Mouse (Mus musculus) liver, embryonic 13.5 days (tissue): ENCODE data around the gene Gsn. TPM values are rescaled to one million over a fixed set of nuclear protein-coding genes. Genes with fewer than 3 reads are reported as not detected.

ENCODE experiments used
- ATAC-seq: fragments of 200-750 bp; cut with Nextera tagmentation; 2 replicates; pipeline ENCODE4 v1.8.0; 2017; ENCODE audit warnings: low read depth, mild to moderate bottlenecking, moderate number of reproducible peaks, moderate library complexity
- DNase-seq: peaks from one replicate; pipeline ENCODE4 v3.0.0; 2022
- H3K27ac ChIP-seq: fragments of 300-500 bp; sonication (generic); 2 replicates; pipeline ENCODE4 v1.5.1; 2015; ENCODE audit warnings: moderate library complexity, mild to moderate bottlenecking, inconsistent platforms
- H3K27me3 ChIP-seq: fragments of 300-500 bp; sonication (generic); 2 replicates; pipeline ENCODE4 v1.6.1; 2015; ENCODE audit warnings: mild to moderate bottlenecking, inconsistent platforms
- H3K36me3 ChIP-seq: fragments of 300-500 bp; sonication (generic); 2 replicates; pipeline ENCODE4 v1.6.1; 2015; ENCODE audit warnings: mild to moderate bottlenecking, inconsistent platforms
- H3K4me1 ChIP-seq: fragments of 300-500 bp; sonication (generic); replicated peaks from 2 replicates; pipeline ENCODE4 v1.6.1; 2015; ENCODE audit warnings: inconsistent platforms
- H3K4me2 ChIP-seq: fragments of 300-500 bp; sonication (generic); 2 replicates; pipeline ENCODE4 v1.6.1; 2015; ENCODE audit warnings: inconsistent platforms, mild to moderate bottlenecking, moderate library complexity
- H3K4me3 ChIP-seq: fragments of 300-500 bp; sonication (generic); replicated peaks from 2 replicates; pipeline ENCODE4 v1.5.1; 2015; ENCODE audit warnings: mild to moderate bottlenecking, inconsistent platforms
- H3K9ac ChIP-seq: fragments of 300-500 bp; sonication (generic); 2 replicates; pipeline ENCODE4 v1.6.1; 2015; ENCODE audit warnings: mild to moderate bottlenecking, inconsistent platforms
- H3K9me3 ChIP-seq: fragments of 300-500 bp; sonication (generic); replicated peaks from 2 replicates; pipeline ENCODE4 v1.6.1; 2016; ENCODE audit warnings: inconsistent platforms
- WGBS: fragments of 180-500 bp; shearing (Covaris S2); methylation state at CpG from one replicate; pipeline ENCODE4 v1.1.7; 2015; ENCODE audit not compliant: insufficient replicate concordance; 5-methylcytosine and 5-hydroxymethylcytosine counted together
- polyA plus RNA-seq: library from polyadenylated mRNA; unstranded; fragments of >200 nt; fragmentation: Nextera tagmentation; extraction: Ambion mirVana; gene quantifications from 2 replicates; pipeline ENCODE4 v1.2.1, GENCODE M21; 2015

The Gsn gene
- polyA plus RNA-seq, 1 experiment from 2014 or later, result 77.4 TPM

DNA sequence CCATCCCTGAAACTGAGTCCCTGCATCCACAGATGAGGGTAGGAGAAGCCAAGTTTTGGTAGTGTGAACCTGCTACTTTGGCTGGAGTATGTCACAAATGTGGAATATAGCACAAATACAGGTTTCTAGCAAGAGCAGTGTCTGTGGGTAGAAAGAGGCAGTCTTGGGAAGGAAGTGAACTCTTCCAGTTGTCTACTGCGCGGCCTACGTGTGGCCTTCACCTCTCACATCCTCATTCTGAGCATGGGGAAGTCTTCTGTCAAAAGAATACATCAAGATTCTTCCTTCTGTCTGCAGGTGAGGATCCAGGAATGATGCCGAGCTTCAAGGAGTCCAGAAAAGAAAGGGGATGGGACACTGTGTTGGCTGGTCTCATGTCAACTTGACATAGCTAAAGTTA, 2.4 kb upstream of the Gsn start:
- Histone ChIP-seq H3K9ac (no peak overlapping the region), H3K4me3 (no peak overlapping the region), H3K9me3 (no peaks in the 10 kb centered on the region), H3K4me1 (peaks cover 14% of the 10 kb centered on the region), H3K27me3 (peaks cover 37% of the 10 kb centered on the region), H3K36me3 (no peaks in the 10 kb centered on the region), H3K27ac (no peak overlapping the region), H3K4me2 (no peak overlapping the region)
- DNase-seq, result no peak
- 57% methylated on average over 4 of the region's 4 CpGs for WGBS
- ATAC-seq, result no peak

- ATAC-seq (no peak), DNase-seq (no peak)
- peaks cover 37% of the 10 kb centered on the region for H3K27me3 ChIP-seq
- H3K36me3 ChIP-seq, result no peaks in the 10 kb centered on the region
- no peak overlapping the region for H3K4me3 ChIP-seq
- H3K9ac ChIP-seq, result no peak overlapping the region
- peaks cover 23% of the 10 kb centered on the region for H3K4me1 ChIP-seq
- H3K9me3 ChIP-seq, result no peaks in the 10 kb centered on the region
- WGBS, result 57% methylated on average over 5 of the region's 5 CpGs
- H3K27ac ChIP-seq, result no peak overlapping the region
- no peak overlapping the region for H3K4me2 ChIP-seq
Observed at GRCm38 (mm10) chr2:35255004-35255403, 1.2 kb upstream of the Gsn start.

- Histone ChIP-seq H3K27me3 (peaks cover 37% of the 10 kb centered on the region), H3K9me3 (no peaks in the 10 kb centered on the region), H3K27ac (no peak overlapping the region), H3K9ac (no peak overlapping the region), H3K4me1 (peaks cover 28% of the 10 kb centered on the region), H3K4me2 (peak overlapping the region; percentile 76; the same call in 1 of the 2 replicates), H3K36me3 (no peaks in the 10 kb centered on the region), H3K4me3 (no peak overlapping the region)
- WGBS, result 60% methylated on average over 7 of the region's 7 CpGs
- ATAC-seq (no peak), DNase-seq (no peak)
Observed at GRCm38 (mm10) chr2:35255462-35255861, 718 bp upstream of the Gsn start.

- no peak overlapping the region; the same call in 1 of the 2 replicates for H3K9ac ChIP-seq
- H3K27ac ChIP-seq, result no peak overlapping the region
- H3K4me3 ChIP-seq, result peak overlapping the region; percentile 55
- DNase-seq (no peak), ATAC-seq (no peak)
- WGBS, result 32% methylated on average over 8 of the region's 8 CpGs
- H3K4me1 ChIP-seq, result peaks cover 28% of the 10 kb centered on the region
- H3K9me3 ChIP-seq, result no peaks in the 10 kb centered on the region
- peak overlapping the region; percentile 76 for H3K4me2 ChIP-seq
- H3K27me3 ChIP-seq, result peaks cover 37% of the 10 kb centered on the region
- no peaks in the 10 kb centered on the region for H3K36me3 ChIP-seq
Observed at GRCm38 (mm10) chr2:35256932-35257331, 752 bp downstream of the Gsn start.

- Histone ChIP-seq H3K36me3 (no peaks in the 10 kb centered on the region), H3K27ac (no peak overlapping the region), H3K4me3 (no peak overlapping the region), H3K9me3 (no peaks in the 10 kb centered on the region), H3K9ac (no peak overlapping the region), H3K4me1 (peaks cover 28% of the 10 kb centered on the region), H3K4me2 (no peak overlapping the region), H3K27me3 (peaks cover 37% of the 10 kb centered on the region)
- no peak for DNase-seq
- 59% methylated on average over 2 of the region's 2 CpGs for WGBS
- ATAC-seq, result no peak
Observed at GRCm38 (mm10) chr2:35257886-35258285, 1.7 kb downstream of the Gsn start.

- no peak overlapping the region for H3K4me2 ChIP-seq
- H3K36me3 ChIP-seq, result no peaks in the 10 kb centered on the region
- no peak for DNase-seq
- no peak overlapping the region for H3K4me3 ChIP-seq
- H3K4me1 ChIP-seq, result peaks cover 28% of the 10 kb centered on the region
- WGBS, result 51% methylated on average over 4 of the region's 4 CpGs
- no peak overlapping the region for H3K27ac ChIP-seq
- no peak for ATAC-seq
- H3K27me3 ChIP-seq, result peaks cover 37% of the 10 kb centered on the region
- no peaks in the 10 kb centered on the region for H3K9me3 ChIP-seq
- no peak overlapping the region for H3K9ac ChIP-seq
Observed at GRCm38 (mm10) chr2:35258590-35258989, 2.4 kb downstream of the Gsn start.

DNA sequence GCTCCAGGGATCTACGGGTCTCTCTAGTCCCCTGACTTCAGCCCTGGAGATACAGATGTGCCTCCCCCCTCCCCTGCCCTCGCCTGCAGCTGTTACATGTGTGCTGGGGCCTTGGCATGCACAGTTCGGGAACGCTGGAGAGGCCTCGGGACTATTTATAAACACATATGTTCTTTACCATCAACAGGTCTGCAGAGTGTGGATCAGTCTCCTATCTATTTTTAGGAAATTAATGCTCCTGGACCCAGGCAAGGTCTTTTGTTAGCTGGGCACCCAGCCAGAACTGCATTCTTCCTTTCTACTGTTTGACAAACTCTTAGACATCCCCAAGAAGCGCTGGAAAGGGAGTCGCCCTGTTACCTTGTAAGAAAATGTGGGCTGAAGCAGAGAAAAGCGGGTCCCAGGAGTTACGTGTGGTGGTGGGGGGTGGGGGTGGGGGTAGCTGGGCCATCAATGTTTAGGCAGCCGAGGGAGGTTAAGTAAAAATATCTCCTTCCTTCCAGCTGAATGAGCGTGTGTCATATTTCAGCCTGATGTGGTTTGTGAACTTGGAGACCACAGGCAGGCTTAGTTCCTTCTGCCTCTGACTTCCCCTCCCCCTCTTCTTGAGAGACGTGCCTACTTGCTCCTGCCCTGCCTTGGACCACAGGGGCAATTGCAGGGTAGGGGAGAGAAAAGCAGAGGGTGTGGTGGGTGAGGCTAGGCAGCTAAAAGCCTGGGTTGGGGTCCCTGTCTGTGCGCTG, 3.3 kb downstream of the Gsn start:
- Histone ChIP-seq H3K9me3 (no peaks in the 10 kb centered on the region), H3K4me2 (0 out of 2 replicates have a peak overlapping the region, but pooled peaks have one; percentile 6), H3K9ac (no peak overlapping the region), H3K27me3 (peaks cover 35% of the 10 kb centered on the region), H3K36me3 (no peaks in the 10 kb centered on the region), H3K4me1 (peaks cover 38% of the 10 kb centered on the region), H3K4me3 (no peak overlapping the region), H3K27ac (no peak overlapping the region)
- WGBS, result 24% methylated on average over 13 of the region's 13 CpGs
- DNase-seq (no peak), ATAC-seq (no peak)

DNA sequence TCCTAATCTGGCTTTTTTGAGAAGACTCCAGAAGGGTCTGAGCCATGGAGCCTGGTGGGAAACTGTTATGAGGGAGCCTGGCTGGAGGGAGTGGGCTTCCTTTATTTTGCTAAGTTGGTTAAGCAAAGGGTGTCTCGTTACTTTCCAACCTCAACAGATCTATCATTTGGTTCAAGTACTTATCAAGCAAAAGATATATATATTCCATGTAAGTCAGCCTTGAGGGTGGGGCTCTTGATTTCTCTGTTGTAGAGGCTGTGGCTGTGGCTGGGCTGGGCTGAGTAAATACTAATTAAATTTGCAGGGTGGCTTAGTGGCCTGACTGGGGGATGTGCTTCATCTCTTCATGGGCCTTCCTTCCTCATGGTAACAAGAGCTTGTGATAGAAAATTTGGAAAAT, 4.1 kb downstream of the Gsn start:
- Histone ChIP-seq H3K4me3 (no peak overlapping the region), H3K9ac (no peak overlapping the region), H3K27me3 (peaks cover 28% of the 10 kb centered on the region), H3K36me3 (no peaks in the 10 kb centered on the region), H3K9me3 (no peaks in the 10 kb centered on the region), H3K4me1 (peaks cover 40% of the 10 kb centered on the region), H3K4me2 (no peak overlapping the region), H3K27ac (no peak overlapping the region)
- ATAC-seq, result no peak
- no peak for DNase-seq
- 10% methylated on average over 1 of the region's 1 CpGs for whole genome bisulfite sequencing

- no peak for ATAC-seq
- WGBS, result 24% methylated on average over 1 of the region's 1 CpGs
- H3K4me1 ChIP-seq, result peaks cover 37% of the 10 kb centered on the region
Observed at GRCm38 (mm10) chr2:35264095-35264494, 7.9 kb downstream of the Gsn start.

GRCm38 (mm10) chr2:35265296-35265695, 9.1 kb downstream of the Gsn start:
- H3K36me3 ChIP-seq, result no peaks in the 10 kb centered on the region
- 49% methylated on average over 8 of the region's 8 CpGs for WGBS
- H3K27ac ChIP-seq, result no peak overlapping the region
- no peak overlapping the region for H3K4me2 ChIP-seq
- H3K9me3 ChIP-seq, result no peaks in the 10 kb centered on the region
- DNase-seq (no peak), ATAC-seq (no peak; the same call in 1 of the 2 replicates)
- H3K27me3 ChIP-seq, result 0 out of 2 replicates have a peak, but pooled peaks cover 4% of the 10 kb centered on the region
- no peak overlapping the region for H3K4me3 ChIP-seq
- H3K9ac ChIP-seq, result no peak overlapping the region
- H3K4me1 ChIP-seq, result peaks cover 30% of the 10 kb centered on the region

More at GRCm38 (mm10) chr2:35264095-35264494, 7.9 kb downstream of the Gsn start:
- Histone ChIP-seq H3K4me2 (no peak overlapping the region), H3K9me3 (no peaks in the 10 kb centered on the region), H3K27me3 (0 out of 2 replicates have a peak, but pooled peaks cover 4% of the 10 kb centered on the region), H3K4me3 (no peak overlapping the region), H3K36me3 (no peaks in the 10 kb centered on the region), H3K27ac (no peak overlapping the region), H3K9ac (no peak overlapping the region)
- DNase-seq, result no peak

DNA sequence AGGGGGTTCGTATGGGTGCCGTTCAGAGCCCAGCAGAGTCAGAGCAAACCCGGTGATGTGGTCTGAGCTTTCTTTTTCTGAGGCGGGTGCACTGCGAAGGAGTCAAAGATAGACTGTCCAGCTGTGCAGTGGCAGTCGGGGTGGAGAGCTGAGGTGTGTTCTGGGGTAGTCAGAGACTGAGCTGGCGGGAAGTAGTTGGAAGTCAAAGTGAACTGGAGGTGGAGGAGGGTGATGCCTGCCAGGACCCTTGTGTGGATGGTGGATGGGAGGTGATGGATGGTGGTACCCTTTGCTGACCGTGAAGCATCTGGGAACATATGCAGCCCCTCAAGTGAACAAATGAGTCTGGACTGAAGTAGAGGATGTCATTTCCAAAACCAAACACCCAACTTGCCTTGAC, 9.6 kb downstream of the Gsn start:
- H3K9me3 ChIP-seq, result no peaks in the 10 kb centered on the region
- 0 out of 2 replicates have a peak, but pooled peaks cover 6% of the 10 kb centered on the region for H3K27me3 ChIP-seq
- no peak overlapping the region for H3K27ac ChIP-seq
- H3K9ac ChIP-seq, result no peak overlapping the region
- H3K4me1 ChIP-seq, result peaks cover 30% of the 10 kb centered on the region
- no peak overlapping the region for H3K4me3 ChIP-seq
- ATAC-seq, result no peak
- H3K36me3 ChIP-seq, result no peaks in the 10 kb centered on the region
- no peak for DNase-seq
- 72% methylated on average over 8 of the region's 8 CpGs for WGBS
- H3K4me2 ChIP-seq, result no peak overlapping the region
